Mouse (Mus musculus): ENCODE results near the gene Rnf227. TPM values are rescaled to one million over a fixed set of nuclear protein-coding genes. Genes with fewer than 3 reads are reported as not detected.
"Not testable (repeated sequence)": the region's sequence is repeated elsewhere in the genome, so short reads cannot be mapped to it uniquely, and the experiment has no call there.

Rnf227 gene
- 10 to 100 TPM in 1 of 2 experiments, 1 to 10 TPM in 1; 9.4 to 10.6 TPM for total RNA-seq (2021)
- long read RNA-seq, experiment 1, transcript Rnf227-201 (2 exons, 2,081 nt), result major isoform, 15 of 19 reads
- long read RNA-seq, experiment 1, partial matches to known transcripts, result 0 of 19 reads
- long read RNA-seq, experiment 1, other reads (novel, unspliced or antisense), result 4 of 19 reads
- long read RNA-seq, experiment 2, transcript Rnf227-201 (2 exons, 2,081 nt), result major isoform, 26 of 27 reads
- long read RNA-seq, experiment 2, partial matches to known transcripts, result 0 of 27 reads
- long read RNA-seq, experiment 2, other reads (novel, unspliced or antisense), result 1 of 27 reads

GRCm38 (mm10) chr11:69340161-69341131, at the start of gene Rnf227:
Gene Rnf227, plus strand, starts transcription at chr11:69340461.
- DNase-seq (ENCODE audit: low spot score in 2 of 2), result peak; percentile 34 to 44

DNA sequence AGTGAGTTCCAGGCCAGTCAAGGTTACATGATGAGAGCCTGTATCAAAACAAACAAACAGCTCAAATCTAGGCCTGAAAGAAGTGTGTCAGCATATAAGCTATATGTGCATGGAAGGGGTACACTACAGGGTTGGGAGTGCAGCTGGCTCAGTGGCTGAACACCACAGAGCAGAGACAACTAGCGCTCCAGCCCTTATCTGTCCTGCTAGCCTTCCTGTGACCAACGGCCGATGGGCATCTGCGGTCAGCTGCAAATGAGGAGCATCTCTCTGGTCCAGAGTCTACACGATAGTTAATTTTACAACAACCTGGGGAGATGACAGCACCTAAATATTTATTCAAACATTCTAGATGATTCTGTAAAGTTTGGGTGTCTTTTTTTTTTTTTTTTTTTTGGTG, 49.1 kb upstream of the Rnf227 start:
- no peak for DNase-seq (ENCODE audit: low spot score in 2 of 2)

GRCm38 (mm10) chr11:69295286-69295685, 45.0 kb upstream of the Rnf227 start:
- DNase-seq (ENCODE audit: low spot score in 2 of 2), result no peak

DNA sequence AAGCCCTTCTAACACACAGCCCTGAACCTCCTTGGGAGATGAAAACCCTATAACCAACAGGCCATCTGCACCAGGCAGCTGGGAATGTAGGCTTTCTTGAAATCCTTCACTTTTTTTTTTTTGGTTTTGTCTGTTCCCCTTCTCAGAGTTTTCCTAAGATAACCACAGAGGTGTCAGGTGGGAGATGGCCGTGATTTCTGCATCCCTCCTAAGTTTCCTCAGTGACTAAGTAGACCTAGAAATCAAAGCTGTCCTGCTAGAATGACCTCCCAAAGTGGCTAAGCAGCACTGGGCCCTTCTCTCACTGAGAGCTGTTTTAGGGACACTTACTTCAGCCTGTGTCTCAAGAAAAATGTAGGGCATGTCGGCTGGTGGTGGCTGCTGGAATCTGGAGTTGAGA, 42.5 kb upstream of the Rnf227 start:
- no peak for DNase-seq (ENCODE audit: low spot score in 2 of 2)

DNA sequence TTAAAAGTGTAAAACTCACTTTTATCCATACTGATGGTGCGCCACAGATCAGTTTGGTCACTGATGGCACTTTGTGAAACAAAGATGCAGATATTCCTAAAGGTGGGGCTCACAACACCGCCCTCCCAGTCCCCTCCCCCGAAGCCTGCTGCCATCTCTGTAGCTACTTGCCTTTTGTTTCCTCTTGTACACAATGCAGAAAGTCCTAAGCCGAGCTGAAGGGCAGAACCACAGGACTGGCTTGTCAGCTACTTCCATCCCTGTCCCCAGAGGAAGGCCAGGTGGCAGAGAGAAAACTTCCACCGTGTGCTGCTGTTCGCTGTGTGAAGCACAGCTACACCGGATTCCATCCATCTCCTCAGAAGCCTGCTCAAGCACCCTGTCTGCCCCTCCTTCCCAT, 42.0 kb upstream of the Rnf227 start:
- no peak for DNase-seq (ENCODE audit: low spot score in 2 of 2)

DNA sequence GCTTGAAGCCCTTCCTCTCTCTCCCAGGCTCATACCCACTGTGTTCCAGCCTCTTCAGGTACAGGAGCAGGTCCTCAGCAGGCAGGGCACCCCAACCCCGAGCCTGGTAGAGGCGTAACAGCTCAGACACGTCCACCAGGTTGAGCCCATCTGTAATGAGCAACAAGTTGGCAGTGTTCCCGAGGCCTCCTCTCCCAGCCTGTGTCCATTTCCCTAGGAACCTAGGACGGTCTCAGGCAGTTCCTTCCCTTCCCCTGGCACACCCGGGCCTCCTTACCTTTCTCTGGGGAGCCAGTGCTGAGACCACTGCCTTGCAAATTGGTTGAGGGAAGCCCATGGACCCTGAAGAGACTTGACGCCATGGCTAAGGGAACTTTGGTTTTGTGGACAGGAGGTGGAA, 37.4 kb upstream of the Rnf227 start:
- DNase-seq (ENCODE audit: low spot score in 2 of 2), result no peak

- DNase-seq (ENCODE audit: low spot score in 2 of 2), result no peak
These were observed 35.0 kb upstream of the Rnf227 start for GRCm38 (mm10) chr11:69305291-69305690.

- DNase-seq (ENCODE audit: low spot score in 2 of 2), result no peak
These were observed 34.2 kb upstream of the Rnf227 start for GRCm38 (mm10) chr11:69306039-69306438.

DNA sequence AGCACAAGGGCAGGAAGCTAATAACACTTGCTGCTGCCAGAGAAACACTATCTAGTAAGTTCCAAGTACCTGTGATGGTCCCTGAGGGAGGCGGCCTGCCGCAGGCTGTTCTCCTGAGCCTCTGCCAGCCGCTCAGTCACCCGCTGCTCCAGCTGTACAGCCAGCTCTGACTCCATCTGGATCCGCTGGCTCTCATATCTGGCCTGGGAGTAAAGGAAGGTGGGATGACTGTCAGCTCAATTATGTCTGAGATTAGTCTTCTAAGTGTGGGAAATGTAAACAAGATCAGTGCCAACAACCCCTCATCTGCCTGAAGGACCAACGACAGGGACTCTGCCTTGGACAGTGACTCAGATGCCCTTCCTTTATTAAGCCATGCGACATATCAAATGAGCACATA, 29.0 kb upstream of the Rnf227 start:
- DNase-seq (ENCODE audit: low spot score in 2 of 2), result no peak

DNA sequence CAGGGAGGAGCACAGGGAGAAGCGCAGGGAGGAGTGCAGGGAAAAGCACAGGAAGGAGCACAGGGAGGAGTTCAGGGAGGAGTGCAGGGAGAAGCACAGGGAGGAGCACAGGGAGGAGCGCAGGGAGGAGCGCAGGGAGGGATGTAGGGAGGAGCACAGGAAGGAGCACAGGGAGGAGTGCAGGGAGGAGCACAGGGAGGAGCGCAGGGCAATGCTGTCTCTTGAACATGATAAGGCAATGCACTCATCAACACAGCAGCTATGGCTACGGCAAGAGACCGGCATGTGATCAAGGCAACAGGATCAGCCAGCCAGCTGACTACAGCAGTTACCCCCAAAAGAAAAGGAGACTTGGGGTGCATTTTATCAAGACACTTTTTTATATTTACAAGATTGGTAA, 23.9 kb upstream of the Rnf227 start:
- no peak for DNase-seq (ENCODE audit: low spot score in 2 of 2)

DNA sequence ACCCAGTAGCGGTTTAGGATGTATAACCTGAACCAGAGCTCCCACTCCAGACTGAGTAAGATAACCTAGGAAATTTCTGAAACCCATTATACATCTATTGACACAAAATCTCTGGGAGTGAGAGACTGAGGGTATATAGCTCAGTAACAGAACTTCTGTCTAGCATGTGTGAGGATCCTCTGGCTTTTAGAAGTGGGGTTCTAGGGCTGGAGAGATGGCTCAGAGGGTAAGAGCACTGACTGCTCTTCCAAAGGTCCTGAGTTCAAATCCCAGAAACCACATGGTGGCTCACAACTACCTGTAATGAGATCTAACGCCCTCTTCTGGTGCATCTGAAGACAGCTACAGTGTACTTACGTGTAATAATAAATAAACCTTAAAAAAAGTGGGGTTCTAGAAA, 22.3 kb upstream of the Rnf227 start:
- not testable (repeated sequence) for DNase-seq (ENCODE audit: low spot score in 2 of 2)

GRCm38 (mm10) chr11:69321580-69321979, 18.7 kb upstream of the Rnf227 start:
- no peak for DNase-seq (ENCODE audit: low spot score in 2 of 2)

GRCm38 (mm10) chr11:69322010-69322409, 18.3 kb upstream of the Rnf227 start:
- DNase-seq (ENCODE audit: low spot score in 2 of 2), result no peak

GRCm38 (mm10) chr11:69322693-69323471, 17.4 kb upstream of the Rnf227 start:
- DNase-seq (ENCODE audit: low spot score in 2 of 2), result no peak

- peak; percentile 97 for DNase-seq (ENCODE audit: low spot score in 2 of 2)
These were observed 16.6 kb upstream of the Rnf227 start, which contains the start of the genes Cntrob and Trappc1 for GRCm38 (mm10) chr11:69323667-69324111. Gene Cntrob, minus strand, starts transcription at chr11:69323775. Gene Trappc1, plus strand, starts transcription at chr11:69323980.

- no peak for DNase-seq (ENCODE audit: low spot score in 2 of 2)
These were observed 15.5 kb upstream of the Rnf227 start for GRCm38 (mm10) chr11:69324749-69325148.

- peak in 1 of 2 experiments; percentile 58 for DNase-seq (ENCODE audit: low spot score in 2 of 2)
These were observed 14.4 kb upstream of the Rnf227 start, which contains the start of gene Kcnab3 for GRCm38 (mm10) chr11:69325628-69326407. Gene Kcnab3, plus strand, starts transcription at chr11:69326258.

- DNase-seq (ENCODE audit: low spot score in 2 of 2), result no peak
These were observed 13.7 kb upstream of the Rnf227 start for GRCm38 (mm10) chr11:69326408-69327156.

GRCm38 (mm10) chr11:69327157-69327442, 13.2 kb upstream of the Rnf227 start:
- no peak for DNase-seq (ENCODE audit: low spot score in 2 of 2)

- no peak for DNase-seq (ENCODE audit: low spot score in 2 of 2)
These were observed 12.6 kb upstream of the Rnf227 start for GRCm38 (mm10) chr11:69327648-69328047.

All from adrenal gland, postnatal 4 days (tissue).